Mouse (Mus musculus) kidney, postnatal 14 days (tissue): Measurements from ENCODE around the gene Slc35f1.

ENCODE experiments used
- DNase-seq: peaks from one replicate; pipeline ENCODE4 v3.0.0; 2022; ENCODE audit warnings: mixed read lengths

Gene Slc35f1

DNA sequence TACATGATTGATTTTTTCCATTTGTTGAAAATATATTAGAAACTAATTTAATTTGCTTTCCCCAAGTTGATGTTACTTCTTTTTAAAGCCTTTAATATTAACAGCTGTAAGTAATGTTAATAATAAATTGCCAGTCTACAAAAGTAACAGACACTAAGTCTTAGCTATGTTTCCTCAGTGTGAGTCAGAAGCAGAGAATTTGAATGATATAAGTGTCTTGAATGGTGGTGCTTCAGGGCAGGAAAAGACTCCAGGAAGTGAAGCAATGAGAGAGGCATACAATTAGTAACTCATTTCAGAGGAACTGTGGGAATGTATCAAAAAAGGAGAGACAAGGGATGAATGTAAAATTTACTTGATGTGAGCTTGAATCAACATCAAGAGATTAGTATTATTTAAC lies 244.3 kb downstream of the Slc35f1 start:
- no peak for DNase-seq

DNA sequence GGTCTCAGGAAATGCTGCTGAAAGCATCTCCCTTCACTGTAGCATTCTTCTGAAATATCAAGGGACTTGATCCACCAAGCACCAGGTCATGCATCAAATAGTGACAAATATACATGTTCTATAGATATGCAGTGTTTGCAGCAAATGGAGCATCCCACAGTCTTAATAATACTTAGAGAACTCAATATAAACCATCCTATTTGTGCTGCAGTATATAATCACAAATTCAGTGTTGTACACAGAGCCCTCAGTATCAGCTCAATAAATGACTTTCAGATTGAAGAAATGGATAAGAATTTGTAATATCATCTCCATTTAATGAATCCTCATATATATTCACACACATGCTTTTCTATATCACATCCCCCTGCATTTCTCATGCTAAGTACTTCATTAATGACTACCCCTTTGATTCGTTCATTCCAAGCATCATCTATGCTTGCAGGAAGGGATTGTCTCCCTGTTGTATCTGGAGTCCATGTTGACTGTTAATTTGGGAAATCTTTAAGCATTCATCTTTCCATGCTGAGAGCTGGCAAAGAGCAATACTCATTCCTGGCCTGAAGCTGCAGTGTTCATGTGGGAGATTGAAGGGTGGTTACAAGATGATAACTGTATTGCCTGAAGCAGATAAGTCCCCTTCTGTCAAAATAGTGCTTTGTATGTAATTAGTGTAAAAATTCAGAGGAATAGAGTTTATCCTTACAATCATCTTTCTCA lies 249.9 kb downstream of the Slc35f1 start:
- DNase-seq: no peak

DNA sequence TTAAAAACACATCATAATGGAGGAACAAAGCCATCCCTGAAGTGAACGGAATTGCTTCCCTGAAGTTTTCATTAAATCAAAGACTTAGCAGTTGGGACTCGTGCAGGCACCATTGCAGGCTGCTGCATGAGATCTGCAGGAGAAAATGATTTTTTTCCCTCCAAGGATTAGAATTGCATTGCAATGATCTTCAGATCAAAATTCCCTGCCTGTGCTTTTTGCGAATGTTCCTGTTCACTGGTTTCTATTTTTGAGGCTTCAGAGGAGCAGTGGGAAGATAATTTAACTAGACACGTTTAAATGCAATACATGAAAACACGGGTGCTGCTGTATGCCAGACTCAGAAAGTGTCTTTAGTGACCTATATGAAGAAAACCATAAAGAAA lies 250.5 kb downstream of the Slc35f1 start:
- no peak for DNase-seq

DNA sequence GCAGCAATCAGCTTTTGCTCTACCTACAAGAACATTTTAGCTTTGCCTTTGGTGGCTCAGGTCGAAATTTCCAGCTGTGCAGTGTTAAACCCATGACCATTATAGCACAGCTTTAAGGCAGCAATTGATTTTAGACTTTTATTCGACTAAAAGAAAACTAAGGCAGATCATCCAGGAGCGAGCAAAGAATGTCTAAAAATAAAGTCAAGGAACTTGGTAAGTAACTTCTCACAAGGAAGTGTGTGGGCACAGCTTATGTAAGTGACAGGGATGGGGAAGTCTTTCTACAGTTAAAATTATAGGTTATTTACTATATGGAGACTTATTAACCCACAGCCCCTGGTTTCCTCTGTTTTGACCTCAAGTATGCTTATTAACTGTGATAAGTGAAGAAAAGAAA lies 262.2 kb downstream of the Slc35f1 start:
- no peak for DNase-seq

DNA sequence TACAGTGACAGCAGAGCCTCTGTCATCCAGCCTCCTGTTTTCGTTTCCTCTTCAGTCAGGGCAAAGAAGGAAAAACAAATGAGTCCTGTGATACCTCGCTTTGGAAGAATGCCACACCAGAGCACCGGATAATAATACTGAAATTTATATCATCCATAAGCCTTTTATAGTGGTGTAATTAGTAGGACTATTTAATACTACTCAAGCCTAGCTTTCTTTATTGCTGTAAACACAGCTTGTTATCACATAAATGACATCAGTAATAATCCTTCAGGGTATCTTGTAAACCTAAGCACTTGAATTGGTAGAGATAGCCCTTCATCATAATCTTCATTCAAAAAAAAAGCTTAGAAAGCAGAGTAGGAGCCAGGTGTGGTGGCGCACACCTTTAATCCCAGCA lies 266.4 kb downstream of the Slc35f1 start:
- no peak for DNase-seq

DNA sequence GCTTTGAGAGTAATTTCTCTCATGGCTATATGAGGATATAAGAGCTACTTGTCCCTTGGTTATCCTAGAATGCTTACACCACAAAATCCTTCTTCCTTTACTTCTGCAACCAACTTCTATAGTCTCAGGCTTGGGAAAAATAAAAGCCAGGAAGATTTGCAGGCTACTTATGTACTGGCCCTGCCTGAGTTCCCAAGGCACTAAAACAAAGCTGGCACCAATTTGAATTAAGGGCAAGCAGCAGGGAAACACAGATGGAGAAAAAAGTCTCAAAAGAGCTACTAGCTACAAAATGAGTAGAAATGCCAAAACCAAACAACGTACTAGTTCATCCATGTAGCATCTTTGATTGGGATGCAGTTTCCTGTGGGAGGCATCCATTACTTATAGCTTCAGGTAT lies 288.9 kb downstream of the Slc35f1 start:
- no peak for DNase-seq

DNA sequence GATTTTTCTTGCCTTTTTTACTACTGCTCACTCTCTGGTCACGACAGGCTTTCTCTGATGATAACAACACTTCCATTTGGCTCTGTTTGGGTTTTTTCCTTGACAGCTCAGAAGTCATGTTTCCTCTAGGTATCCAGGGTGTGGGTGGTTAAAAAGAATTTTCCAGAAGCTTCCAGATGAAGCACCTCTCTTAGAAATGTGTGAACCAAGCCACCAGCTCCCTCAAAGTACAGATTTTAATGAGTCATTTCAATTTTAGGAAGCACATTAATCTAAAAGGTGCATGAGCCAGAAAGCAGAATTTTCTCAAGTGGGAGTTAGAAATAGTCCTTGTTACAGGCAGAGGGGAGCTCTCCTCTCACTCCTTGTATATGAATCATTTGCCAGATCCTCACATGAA lies 292.5 kb downstream of the Slc35f1 start:
- no peak for DNase-seq

DNA sequence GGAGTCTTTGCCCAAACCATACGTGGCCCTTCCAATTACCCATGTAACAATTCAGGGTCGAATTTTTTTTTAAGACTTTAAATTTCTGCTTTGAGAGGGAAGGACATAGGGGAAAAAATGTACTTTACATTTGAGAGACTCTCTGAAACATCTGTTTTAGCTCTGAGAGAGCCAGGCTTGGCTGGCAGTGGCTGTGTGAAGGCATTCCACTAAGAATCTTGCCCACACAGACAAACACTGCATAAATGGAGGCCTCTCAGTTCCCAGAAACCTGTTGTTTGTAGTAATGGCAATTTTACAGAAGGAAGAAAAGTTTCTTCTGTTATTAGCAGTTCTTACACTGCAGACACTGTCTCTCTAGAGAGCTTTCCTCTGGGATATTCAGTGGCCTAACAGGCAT lies 301.9 kb downstream of the Slc35f1 start:
- no peak for DNase-seq

DNA sequence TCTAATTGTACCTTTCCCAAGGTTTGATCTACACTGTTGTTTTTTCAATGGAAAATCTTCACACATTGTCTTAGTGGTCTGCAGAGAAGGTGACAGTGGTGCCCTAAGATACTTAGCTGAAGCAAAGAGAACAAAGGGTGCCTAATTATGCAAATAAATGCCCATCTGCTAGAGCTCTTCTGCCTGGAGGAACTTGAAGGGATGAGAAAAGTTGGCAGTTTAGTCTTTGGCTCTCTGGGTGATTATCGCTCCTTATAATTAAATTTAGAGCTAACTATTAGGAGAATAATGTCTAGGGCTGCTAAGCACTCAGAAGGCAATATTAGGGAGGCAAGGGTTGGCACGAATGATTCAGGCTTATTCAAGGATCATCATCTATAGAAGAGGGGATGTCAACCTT lies 306.6 kb downstream of the Slc35f1 start:
- DNase-seq: no peak

DNA sequence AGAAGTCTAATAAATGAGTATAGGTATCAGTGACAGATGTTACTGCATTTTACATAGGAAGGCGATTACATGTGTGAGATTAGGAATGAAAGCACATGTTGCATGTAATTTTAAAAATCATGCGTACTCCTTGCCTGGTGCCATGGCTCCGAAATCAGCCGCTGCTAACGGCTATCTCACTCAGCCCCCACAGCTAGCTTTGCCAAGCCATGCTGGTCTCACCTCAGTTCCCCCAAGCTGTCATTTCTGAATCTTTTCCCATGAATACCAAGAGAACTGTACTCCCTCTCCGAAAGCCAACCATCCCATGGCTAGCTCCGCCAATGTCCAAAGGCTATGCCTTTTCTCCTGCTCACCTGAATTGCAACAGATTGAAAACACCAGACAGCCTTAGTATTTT lies 310.8 kb downstream of the Slc35f1 start:
- no peak for DNase-seq

DNA sequence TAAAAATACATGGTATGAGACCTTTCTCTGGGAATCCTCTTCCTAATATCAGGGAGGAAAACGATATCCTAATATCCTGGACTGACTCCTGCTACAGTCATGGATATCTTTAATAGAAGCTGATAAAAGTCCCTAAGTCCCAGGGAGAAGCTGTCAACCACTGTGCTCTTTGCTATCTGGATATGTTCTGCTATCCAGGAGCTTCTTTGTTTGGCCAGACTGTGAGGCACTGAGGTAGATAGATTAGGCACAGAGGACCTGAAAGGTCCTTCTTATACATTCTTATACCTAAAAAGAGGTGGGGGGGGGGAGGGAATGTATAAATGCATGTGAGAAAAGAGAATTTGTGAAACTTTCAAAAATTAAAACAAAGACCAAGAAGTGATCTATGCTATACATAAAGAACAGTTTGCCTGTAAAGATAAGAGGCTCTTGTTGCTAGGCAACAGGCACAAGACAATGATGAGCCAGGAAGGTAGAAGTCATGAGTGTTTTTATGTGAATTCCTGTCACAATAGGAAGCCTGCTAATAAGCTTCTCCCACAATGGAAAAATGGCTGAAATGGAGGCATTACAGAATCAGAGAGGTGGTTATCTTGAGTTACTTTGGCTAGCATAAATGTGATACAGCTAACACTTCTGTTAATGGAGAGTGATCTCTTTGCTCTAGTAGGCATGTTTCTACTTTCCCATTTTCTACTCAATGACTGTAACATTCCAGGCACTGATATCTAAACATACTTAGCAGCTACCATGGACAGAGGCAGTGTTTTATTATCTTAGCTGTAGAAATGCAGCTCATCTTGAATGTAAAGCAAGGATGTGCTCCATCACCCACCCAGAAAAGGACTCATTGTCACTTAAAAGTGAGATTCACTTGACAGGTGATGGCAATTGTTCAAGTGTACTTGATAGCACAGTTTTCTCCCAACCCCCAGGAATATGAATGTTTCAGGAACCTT lies 316.2 kb downstream of the Slc35f1 start:
- DNase-seq: no peak

DNA sequence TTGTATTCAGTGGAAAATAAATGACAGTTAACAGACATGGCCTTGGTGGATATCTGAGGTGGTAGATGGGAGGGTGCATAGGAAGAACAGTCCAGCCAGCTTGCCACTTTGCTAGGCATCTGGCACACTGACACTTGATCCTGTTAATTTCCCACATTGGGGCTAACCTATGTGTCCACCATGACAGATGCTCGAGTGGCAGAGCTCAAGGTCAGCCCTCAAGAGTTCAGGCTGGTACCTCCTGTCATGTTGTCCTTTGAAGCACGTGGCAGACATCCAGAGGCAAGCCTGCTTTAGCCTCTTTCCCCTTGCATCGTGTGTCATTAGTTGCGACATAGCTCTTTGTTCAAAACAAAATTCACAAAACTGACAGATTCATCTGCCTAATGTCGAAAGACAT lies 323.5 kb downstream of the Slc35f1 start:
- DNase-seq: no peak

DNA sequence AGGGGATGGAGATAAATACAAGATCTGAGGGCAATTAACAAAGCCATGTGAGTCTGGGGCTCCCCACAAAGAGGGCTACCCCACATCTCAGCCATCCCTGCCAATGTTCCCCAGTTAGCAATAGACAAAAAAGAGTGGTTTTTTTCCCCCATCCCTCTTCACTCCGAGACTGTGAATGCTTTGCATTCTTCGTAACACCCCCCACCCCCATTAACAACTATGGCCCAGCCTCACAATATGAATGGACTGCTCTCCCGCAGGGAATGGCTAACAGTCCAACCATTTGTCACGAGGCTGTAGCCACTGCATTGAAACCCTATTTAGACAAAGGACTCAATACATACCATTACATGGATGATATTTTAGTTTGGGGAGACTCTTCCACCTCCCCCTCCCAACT lies 338.1 kb downstream of the Slc35f1 start:
- DNase-seq: no peak

DNA sequence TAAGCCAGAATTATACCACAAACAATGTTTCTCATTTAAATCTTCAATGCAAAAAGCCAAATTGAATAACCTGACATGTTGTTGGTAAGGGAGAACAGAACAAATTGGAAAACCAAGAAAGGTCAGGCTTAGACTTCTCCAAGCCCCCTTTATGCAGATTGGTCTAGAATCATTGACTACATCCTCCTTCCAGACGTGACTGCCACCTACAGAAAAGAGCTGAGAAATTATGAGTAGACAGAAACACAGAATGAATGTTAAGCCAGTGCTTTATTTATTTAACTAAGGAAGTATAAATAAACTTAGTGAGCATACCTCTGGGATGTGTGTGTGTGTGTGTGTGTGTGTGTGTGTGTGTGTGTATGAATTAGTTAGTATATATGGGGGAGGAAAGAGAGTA lies 344.9 kb downstream of the Slc35f1 start:
- DNase-seq: no peak

DNA sequence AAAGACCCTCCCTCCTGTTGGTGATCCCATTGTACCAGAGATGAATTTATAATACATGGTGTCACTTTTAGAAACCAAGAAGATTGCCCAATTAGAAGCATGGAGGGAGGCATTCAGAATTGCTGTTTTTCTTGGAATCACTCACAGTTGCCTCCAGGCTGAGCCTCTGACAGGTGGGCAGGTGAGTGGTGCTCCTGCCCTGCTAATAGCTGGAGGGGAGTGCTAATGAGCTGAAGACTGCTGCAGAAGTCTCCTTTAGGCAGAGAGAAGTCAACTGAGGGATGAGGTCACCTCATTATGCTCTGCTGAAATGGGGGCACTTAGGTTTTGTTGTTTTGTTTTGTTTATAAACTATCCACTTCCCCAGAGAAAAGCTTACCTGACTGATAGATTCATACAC lies 355.6 kb downstream of the Slc35f1 start:
- no peak for DNase-seq

DNA sequence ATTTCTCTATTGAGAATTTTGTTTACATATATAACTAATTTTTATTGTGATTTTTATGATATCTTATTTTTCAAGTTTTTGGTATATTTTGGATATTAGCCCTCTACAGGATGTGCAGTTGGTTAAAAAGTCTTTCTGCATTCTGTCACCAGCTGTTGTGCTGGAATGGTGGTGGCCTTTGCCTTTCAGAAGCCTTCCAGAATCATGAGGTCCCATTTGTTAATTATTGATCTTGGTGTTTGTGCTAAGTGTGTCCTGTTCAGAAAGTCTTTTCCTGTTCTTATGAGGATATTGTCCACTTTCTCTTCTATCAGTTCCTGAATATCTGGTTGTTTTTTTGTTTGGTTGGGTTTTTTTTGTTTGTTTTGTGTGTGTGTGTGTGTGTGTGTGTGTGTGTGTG lies 362.2 kb downstream of the Slc35f1 start:
- DNase-seq: no peak

DNA sequence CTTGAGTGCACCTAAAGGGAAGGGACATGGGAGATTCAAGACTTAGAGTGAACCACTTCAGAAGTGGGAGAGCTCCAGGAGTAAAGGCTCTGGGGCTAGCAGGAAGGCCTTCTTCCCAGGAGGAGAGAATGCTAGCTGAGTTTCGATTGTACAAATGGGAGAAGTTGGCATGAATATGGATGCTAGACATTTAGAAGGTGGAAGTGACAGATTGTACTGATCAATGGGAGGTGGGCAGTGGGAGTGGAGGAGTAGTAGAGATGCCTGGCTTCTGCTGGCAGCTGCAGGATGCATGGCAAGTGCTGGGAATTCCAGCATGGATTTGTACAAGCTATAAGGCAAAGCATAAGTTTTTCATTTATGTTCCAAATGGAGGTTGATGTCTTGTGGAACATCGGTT lies 370.4 kb downstream of the Slc35f1 start:
- no peak for DNase-seq

DNA sequence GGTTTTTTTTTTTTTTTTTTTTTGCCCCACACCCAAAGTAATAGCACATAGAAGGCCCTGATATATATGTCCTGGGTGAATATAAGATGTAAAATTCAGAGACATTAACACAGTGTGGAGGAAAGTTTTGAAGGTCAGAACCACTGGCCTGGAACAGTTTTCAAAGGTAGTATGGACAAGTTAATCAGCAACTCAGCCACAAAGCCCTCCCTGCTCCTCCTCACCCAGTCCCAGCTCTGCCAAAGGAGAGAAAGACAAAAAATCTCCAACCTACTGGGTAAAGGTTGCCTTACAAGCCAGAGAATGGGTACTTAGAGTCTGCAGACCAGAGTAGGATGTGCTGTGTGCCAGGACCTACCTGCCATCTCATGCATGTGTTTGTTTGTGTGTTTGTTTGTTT lies 372.4 kb downstream of the Slc35f1 start:
- DNase-seq: peak; percentile 48

DNA sequence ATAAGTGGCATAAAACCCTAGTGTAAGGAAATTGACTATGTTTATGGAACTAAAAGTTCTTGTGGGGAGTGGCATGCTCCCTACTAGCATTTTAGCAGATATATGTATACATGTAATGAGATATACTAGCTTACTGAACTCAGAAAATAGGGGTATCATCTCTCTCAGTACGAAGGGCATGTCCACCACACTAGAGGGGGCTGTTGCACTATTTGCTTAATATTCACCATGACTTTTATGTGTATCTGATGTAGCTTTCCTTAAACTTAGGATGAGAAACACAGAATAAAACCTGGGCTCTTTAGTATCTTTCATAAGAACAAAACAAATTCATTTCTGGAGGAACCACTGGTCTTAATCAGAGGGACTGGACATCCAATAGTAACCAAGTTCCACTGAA lies 397.5 kb downstream of the Slc35f1 start:
- peak; percentile 41 for DNase-seq

DNA sequence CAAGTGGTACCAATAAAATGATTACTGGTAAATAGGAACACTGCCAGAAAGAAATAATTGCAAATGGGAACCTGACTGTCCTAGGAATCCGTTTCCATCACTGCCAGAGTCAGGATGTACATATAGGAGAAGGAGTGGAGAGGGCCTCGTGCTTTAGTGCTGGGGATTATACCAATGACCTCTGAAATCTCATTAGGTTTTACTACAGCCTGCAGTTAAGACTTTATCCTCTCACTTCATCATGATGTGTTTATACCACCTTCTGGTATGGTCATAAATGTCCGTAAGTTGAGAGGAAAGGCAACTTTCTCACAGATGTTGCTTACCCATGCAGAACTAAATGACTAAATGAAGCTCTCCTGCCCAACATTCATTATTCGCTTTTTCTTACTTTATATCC lies 401.2 kb downstream of the Slc35f1 start:
- no peak for DNase-seq

DNA sequence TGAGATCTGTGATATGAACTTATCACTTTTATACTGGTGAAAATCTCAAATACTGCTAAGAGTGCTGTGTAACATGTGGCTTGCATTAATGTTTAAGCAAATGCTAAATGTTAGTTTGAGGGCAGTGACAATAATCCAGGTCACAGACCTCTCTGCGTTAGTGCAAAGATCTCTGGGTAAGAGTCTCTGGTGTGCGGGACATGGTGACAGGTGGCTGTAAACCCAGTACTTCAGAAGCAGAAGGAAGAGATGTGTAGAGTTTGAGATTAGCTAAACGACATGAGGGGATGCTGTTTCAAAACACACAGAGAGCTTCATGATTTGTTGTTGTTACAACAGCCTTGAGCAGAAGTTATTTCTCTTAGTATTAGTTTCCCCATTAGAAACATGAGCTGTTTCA lies 406.1 kb downstream of the Slc35f1 start:
- no peak for DNase-seq

DNA sequence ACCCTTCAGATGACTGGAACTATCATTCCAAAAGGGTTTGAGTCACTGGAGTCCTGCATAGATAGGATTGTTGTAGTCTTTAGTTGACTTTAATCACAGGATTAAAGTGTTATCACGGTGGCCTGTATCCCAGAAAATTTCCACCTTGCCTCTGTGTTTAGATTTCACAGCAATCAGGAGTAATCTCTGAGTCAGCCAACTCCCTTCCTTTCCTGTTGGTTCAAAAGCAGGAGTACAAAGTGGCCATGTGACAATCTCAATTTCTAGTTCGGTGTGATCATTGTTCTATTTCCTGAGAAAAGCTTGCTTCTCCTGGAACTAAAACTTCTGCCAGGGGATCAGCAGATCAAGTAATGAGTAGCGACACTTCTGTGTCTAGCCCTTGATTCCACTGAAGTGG lies 410.5 kb downstream of the Slc35f1 start:
- no peak for DNase-seq

DNA sequence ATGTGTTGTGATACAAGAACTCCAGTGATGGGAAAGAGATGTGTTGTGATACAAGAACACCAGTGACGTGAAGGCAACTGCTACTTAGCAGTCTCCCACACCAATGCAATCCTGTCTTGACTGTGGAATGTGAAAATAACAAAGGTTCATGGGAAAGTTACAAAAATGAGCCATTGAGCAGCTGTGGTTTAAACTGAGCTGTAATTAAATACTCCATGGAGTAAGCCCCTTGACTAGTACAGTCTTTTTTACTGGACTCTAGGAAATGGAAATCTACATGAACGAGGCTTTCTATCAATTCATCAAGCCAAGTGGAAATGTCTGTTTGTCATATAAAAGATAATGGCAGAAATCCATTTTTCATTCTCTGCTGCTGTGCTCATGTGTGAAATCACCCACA lies 411.1 kb downstream of the Slc35f1 start:
- no peak for DNase-seq

DNA sequence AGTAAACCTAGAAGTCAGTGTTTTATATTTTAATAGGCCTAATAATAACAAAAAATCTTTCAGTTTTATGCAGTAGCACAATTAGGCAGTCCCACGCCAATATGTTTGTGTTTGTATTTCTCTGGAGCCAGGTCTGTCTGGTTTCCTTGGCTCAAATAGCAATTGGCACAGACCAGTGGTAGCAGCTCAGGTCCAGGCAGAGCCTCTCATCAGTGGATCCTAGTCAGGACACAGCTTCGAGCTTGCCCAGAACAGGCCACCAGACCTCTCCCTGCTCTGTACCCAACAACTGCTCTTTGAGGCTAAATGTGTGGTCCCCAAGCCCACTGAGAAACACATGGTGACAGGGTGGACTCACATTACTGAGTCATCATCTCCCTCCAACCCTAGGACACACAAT lies 412.1 kb downstream of the Slc35f1 start:
- DNase-seq: no peak
